Mouse (Mus musculus) layer of hippocampus, adult 8-10 months (tissue): ENCODE measurements at regions not wholly inside any gene's neighbourhood (a gene's known extent, or its start where the extent isn't known, plus 50 kb on each side); places are given as distances from the start of the nearest gene placed in this dataset.

ENCODE experiments used
- DNase-seq, 2 experiments: peaks; one replicate each; pipeline ENCODE4 v3.0.0; 2022; ENCODE audit warnings: low spot score in 2 of 2

- DNase-seq = peak; percentile 52 to 60
Observed at GRCm38 (mm10) chr10:7268386-7269033, 56.5 kb upstream of the Cnksr3 start.

GRCm38 (mm10) chr10:7267903-7268302 lies 55.9 kb upstream of the Cnksr3 start:
- DNase-seq = peak in 1 of 2 experiments; percentile 13

- DNase-seq = no peak
Observed at GRCm38 (mm10) chr10:7267106-7267505, 55.1 kb upstream of the Cnksr3 start.

- no peak for DNase-seq
Observed at GRCm38 (mm10) chr10:7265412-7265811, 53.4 kb upstream of the Cnksr3 start.

- DNase-seq = no peak
Observed at GRCm38 (mm10) chr10:7264721-7265120, 52.7 kb upstream of the Cnksr3 start.
